Mouse (Mus musculus) Patski (cell line): ENCODE measurements at regions not wholly inside any gene's neighbourhood (a gene's known extent, or its start where the extent isn't known, plus 50 kb on each side); places are given as distances from the start of the nearest gene placed in this dataset.

ENCODE experiments used
- ATAC-seq: fragments of 100-300 bp; one replicate; pipeline ENCODE4 v1.8.0; 2021
- CTCF ChIA-PET: fragments of 350-600 bp; sonication (Branson Sonifier 250); formaldehyde crosslinking; loops from one replicate; lab custom pipeline; 2022; ENCODE audit warnings: inconsistent platforms; lab: Charles Lee
- POLR2A ChIA-PET: fragments of 350-600 bp; sonication (Branson Sonifier 250); formaldehyde crosslinking; loops from one replicate; lab custom pipeline; 2022; ENCODE audit warnings: antibody characterized with exemption, inconsistent platforms; lab: Charles Lee
- DNase-seq: peaks from one replicate; pipeline ENCODE4 v3.0.0-alpha.2; 2011; ENCODE audit warnings: low read depth, low spot score
- H3K27me3 ChIP-seq: fragments of 371-371 bp; one replicate; pipeline ENCODE4 v1.5.1; 2021
- CTCF ChIP-seq: fragments of 100-300 bp; IDR thresholded peaks from one replicate; pipeline ENCODE4 v1.5.1; 2021
- in situ Hi-C: fragments of 300-500 bp; cut with MboI; formaldehyde crosslinking; loops from 3 replicates; pipeline ENCODE4 v1.11.1; 2018; ENCODE audit warnings: low pct_unique_long_range_greater_than_20kb, mixed read lengths

DNA sequence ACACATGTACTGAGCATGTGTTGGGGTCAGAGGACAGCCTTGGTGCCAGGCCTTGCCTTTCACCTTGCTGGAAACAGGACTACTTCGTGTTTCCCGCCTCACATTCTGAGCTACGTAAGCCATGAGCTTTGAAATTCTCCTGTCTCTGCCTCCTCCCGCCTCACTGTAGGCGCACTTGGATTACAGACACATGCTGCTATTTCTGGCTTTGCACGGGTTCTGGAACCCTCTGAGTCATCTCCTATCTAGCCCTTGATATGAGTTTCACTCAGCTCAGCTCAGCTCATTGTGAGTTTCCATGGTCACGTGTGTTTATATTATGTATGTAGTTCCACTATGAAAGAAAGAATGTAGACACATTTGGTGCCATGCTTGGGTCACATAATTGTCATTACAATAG is 100.9 kb upstream of the Tmem108 start:
- CTCF ChIA-PET = no interaction called here
- POLR2A ChIA-PET = interaction anchor here (0.5 kb wide), 1 partner anchor 835 kb away, joined by 4 read pairs; no protein-coding TSS in a partner anchor
- DNase-seq (no peak), ATAC-seq (no peak)
- in situ Hi-C loops = no loop called here
- H3K27me3 ChIP-seq = peaks cover 5% of the 10 kb centered on the region
- TF ChIP-seq CTCF = no peak

DNA sequence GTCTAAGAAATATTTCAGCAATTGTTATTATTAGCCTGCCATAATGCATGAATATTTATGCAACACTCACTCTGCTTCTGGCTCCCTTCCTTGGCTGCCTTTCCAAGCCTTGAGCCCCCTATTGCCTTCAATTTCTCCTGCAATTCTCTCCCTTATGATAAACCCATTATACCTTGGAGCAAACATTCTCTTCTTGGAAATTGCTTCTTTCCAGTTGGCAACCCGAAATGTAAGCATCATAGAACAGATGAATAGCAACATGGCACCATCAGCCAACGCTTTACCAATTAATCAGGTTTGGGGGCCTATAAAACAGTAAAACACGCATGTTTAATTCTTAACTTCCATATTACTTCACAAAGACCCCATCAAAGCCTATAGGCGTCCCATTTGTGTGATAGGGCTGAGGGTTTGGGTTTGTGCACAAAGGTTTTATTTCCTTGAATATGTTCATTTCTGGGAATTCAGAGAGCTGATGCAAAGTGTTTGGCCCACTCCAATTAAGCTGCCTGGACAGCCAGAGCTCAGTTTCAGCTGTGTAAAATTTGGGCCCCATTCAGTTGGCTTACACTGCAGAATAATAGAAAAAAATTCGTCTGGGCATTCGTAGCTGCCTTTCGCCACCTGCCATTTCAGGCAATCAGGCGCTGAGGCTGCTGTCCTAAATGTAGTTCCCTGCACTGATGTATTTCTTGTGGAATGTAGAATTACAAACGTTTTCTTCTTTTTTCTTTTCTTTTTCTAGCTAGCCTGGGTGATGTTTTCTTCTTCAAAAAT is 106.0 kb upstream of the Tmem108 start:
- ChIA-PET CTCF (no interaction called here), POLR2A (no interaction called here)
- TF ChIP-seq CTCF = no peak
- DNase-seq (no peak), ATAC-seq (no peak)
- in situ Hi-C loops = no loop called here
- H3K27me3 ChIP-seq = peaks cover 5% of the 10 kb centered on the region

DNA sequence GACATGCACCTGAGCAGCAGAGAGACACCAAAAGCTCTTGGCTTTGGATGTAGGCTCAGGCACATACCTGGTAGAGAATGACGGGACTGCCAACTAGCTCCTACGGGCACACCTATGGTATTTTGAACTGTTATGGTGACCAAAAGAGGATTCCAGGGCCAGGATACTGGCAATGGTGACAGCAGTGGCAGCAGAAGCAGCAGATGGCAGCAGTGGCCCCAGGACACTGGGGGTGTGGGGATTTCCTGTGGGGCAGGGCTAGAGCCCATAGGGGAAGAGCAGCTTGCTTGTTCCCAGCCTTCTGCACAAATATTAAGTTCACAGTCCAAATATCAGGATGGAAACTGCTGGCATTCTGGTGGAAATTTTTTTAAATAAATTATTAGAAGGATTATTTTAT is 107.6 kb upstream of the Tmem108 start:
- in situ Hi-C loops = no loop called here
- POLR2A ChIA-PET = interaction anchor here (0.5 kb wide), 1 partner anchor 11 kb away, joined by 3 read pairs; no protein-coding TSS in a partner anchor
- CTCF ChIA-PET = no interaction called here
- no peak for TF ChIP-seq CTCF
- DNase-seq (no peak), ATAC-seq (no peak)
- H3K27me3 ChIP-seq = peaks cover 8% of the 10 kb centered on the region

DNA sequence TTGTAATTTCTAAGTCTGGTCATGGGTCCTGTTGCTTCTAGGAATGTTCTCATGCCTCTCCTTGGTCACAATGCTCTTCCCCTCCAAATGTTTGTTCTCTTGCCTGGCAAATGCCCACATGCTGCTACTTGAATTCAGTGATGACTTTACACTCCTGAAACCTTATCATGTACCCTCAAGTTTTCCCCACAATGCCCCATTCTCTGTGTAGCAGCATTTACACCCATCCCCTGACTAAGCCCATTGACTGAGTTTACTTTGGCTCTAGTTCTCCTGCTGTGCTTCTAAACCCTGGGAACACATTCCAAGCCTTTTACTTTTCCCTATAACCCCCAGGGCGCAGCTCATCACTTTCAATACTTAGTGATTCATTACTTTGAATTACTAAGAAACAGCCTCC is 110.5 kb upstream of the Tmem108 start:
- CTCF ChIA-PET = no interaction called here
- ATAC-seq (no peak), DNase-seq (no peak)
- POLR2A ChIA-PET = no interaction called here
- peaks cover 4% of the 10 kb centered on the region for H3K27me3 ChIP-seq
- no peak for TF ChIP-seq CTCF
- in situ Hi-C loops = no loop called here

DNA sequence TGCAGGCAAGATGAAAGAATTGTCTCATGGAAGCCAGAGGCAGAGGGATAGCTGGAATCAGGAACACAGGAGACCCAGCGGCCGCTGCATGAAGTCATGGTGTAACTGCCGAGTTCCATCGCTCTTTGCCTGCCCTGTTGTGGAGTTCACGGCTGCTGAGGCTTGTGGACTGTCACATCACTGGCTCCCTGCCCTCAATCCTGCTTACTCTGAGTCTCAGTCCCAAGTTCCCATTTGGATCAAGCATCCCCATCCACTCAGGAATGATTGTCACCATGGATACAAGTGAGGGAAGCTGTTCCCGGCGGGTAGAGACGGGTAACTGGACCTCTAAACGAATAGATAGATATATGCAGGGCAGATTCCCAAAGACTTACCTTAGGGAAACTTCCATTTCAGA is 112.2 kb upstream of the Tmem108 start:
- TF ChIP-seq CTCF = no peak

DNA sequence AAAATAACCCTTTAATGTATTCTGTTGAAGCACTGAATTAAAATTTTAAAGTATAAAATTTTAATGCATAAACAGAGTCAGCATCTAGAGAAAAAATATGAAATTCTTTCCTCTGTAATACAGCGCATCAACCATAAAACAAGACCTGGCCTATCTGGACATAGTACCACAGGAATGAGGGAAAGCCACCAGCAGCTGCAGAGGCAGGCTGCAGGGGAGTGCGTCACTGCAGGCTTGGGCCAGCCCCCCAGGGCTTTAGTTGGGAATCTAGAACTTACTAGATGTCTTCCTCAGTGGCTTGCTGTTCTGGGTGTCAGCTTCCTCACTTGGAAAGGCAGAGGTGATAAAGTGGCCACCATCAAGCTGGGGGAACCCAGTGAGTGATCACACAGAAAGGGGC is 116.2 kb upstream of the Tmem108 start:
- ATAC-seq = no peak
- TF ChIP-seq CTCF = no peak
- ChIA-PET POLR2A (no interaction called here), CTCF (no interaction called here)
- peaks cover 9% of the 10 kb centered on the region for H3K27me3 ChIP-seq
- in situ Hi-C loops = no loop called here
- DNase-seq = no peak

More for the DNA sequence above, 112.2 kb upstream of the Tmem108 start:
- POLR2A ChIA-PET = no interaction called here
- DNase-seq = no peak
- H3K27me3 ChIP-seq = peaks cover 9% of the 10 kb centered on the region
- CTCF ChIA-PET = no interaction called here
- ATAC-seq = no peak
- in situ Hi-C loops = no loop called here

DNA sequence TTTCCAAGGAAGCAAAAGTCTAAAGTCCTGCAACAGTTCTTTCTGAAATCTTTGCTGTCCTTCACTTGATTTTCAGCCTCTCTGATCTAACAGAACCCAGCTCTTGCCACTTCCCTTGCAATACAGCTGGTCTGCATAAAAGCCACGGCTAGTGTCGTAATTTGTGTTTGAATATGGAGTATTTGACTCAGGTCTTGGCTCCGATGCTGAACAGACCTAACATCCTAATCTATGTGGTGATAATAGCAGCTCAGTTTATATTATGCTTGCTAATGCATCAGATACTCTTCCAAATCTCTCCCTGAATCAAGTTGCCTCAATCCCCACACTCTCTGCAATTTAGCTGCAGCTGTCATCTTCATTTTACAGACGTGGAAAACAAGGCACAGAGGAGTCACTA is 109.5 kb upstream of the Nphp3 start:
- CTCF ChIA-PET = no interaction called here
- DNase-seq = no peak
- POLR2A ChIA-PET = no interaction called here
- H3K27me3 ChIP-seq = peaks cover 16% of the 10 kb centered on the region
- ATAC-seq = no peak
- no peak for TF ChIP-seq CTCF
- in situ Hi-C loops = no loop called here

DNA sequence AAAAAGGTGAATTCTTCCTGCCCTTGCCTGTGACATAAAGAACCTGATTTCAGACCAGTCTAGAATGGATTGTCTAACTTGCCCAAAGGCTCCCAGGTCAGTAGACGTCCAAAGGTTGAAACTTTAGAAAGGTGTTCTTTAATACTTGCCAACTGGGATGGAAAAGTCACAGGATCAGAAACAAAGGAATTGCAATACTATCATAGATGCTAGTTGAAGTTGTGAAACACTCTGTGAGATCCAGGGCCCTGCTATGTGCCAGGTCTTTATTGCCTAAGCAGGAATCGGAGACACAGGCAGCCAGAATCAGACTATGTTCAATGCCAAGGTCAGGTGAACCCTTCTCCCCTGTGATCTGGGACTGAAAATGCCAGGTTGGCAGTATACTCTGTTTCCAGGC is 108.0 kb upstream of the Nphp3 start:
- peaks cover 16% of the 10 kb centered on the region for H3K27me3 ChIP-seq
- in situ Hi-C loops = no loop called here
- TF ChIP-seq CTCF = no peak
- no peak for ATAC-seq
- no peak for DNase-seq
- POLR2A ChIA-PET = no interaction called here
- CTCF ChIA-PET = no interaction called here

DNA sequence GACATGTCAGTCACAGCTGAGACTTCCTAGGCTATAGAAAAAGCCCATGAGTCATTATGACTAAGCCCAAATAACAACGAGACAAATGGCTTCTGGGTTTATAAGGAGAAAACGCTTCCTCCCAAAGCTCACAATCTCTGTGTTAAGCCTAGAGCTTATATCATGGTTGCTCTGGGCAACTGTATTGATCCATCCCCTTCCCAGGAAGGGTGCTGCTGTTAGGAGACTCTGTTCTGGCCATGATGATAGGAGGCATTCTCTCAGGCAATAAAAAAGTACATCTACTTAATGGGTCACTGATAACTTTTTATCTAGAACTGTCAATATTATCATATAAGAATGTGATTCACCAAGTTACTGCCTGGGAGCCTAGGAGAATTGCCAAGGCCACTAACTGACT is 103.0 kb upstream of the Nphp3 start:
- TF ChIP-seq CTCF = no peak
- H3K27me3 ChIP-seq = peaks cover 13% of the 10 kb centered on the region
- in situ Hi-C loops = no loop called here
- ChIA-PET CTCF (interaction anchor here (1.2 kb wide), 1 partner anchor 8 kb away, joined by 3 read pairs; no protein-coding TSS in a partner anchor), POLR2A (no interaction called here)
- DNase-seq = no peak
- no peak for ATAC-seq

DNA sequence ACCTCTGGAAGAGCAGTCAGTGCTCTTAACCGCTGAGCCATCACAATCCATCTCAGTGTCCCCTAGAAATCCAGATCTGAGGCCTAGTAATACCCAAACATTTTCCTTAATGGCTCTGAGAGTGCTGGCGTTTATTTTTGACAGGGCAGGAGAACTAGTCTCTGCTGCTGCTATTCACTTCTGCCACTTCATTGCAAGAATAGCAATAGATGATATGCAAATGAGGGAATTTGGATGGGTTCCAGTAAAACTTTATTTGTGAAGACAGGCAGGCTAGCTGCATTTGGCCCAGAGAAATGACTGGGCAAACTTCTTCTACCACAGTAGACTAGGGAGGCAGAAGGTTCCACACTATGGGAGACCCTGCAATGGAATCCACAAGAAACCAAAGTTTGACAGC is 91.0 kb upstream of the Nphp3 start:
- ATAC-seq (no peak), DNase-seq (no peak)
- peaks cover 13% of the 10 kb centered on the region for H3K27me3 ChIP-seq
- POLR2A ChIA-PET = no interaction called here
- CTCF ChIA-PET = no interaction called here
- in situ Hi-C loops = no loop called here
- no peak for TF ChIP-seq CTCF

DNA sequence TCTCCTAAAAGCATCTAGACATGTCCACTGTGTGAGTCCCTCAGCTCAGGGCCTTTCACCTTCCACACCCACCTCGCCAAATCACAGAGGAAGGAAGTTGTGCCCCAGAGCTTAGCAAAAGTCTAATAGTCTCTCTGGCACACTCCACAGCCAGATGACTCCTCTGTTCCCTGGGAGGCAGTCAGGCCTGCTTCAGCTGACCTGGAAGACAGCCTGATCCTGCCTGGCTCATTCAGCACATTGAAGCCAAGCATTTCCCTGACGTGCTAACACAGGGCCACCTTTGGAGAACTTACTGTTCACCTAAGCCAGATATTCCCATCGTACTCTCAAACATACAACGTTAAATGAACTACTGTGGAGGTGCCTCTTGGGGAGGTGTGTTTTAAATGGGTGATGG is 87.2 kb upstream of the Nphp3 start:
- POLR2A ChIA-PET = no interaction called here
- DNase-seq (no peak), ATAC-seq (no peak)
- H3K27me3 ChIP-seq = peaks cover 15% of the 10 kb centered on the region
- no peak for TF ChIP-seq CTCF
- in situ Hi-C loops = no loop called here
- CTCF ChIA-PET = no interaction called here

DNA sequence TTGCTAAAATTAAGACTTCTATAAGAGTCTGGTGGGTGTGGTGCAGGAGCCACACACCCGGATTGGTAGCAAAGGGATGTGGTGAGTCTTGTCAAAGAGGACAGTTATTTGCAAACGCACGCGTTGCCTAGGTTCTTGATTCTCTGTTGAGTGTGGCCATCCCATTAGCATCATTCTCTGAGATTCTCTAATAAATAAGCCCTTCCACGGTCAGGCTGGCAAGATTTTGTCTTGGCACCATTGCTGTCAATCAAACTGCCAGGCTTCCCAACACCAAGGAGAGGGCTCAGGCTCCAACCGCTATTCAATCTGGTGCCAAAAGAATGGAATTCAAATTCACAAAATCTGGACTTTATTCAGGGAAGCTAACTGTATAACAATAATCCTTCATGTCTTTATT is 84.6 kb upstream of the Nphp3 start:
- POLR2A ChIA-PET = no interaction called here

More for the DNA sequence above, 84.6 kb upstream of the Nphp3 start:
- peaks cover 25% of the 10 kb centered on the region for H3K27me3 ChIP-seq
- no peak for TF ChIP-seq CTCF
- CTCF ChIA-PET = no interaction called here
- in situ Hi-C loops = no loop called here
- no peak for DNase-seq
- no peak for ATAC-seq
